Comparison of ENCODE assay signal across 9 mouse cellular contexts in genomic region chr1:37479074-37479473, GRCm38 (mm10). TPM values are rescaled to one million over a fixed set of nuclear protein-coding genes. Genes with fewer than 3 reads are reported as not detected.
A peak's percentile ranks its signal among the peaks of the same experiment; 100 is the strongest.
DNase-seq lines count a peak whose midpoint lies in the region; ATAC-seq and TF ChIP-seq lines count a peak whose summit lies in the region.
"Had no signal": no experiment of that assay in that cellular context is flagged by ENCODE, and none has a peak within 500 bp of the region (broad histone marks: within the 10 kb centered on the region; RNA-seq: fewer than 3 reads in every experiment).

No protein-coding gene starts in this region.

- H3K4me1 ChIP-seq in forebrain, postnatal 0 days (ENCODE audit: insufficient read depth) = no peaks in the 10 kb centered on the region
- no peaks in the 10 kb centered on the region for H3K4me1 ChIP-seq in forebrain, embryonic 11.5 days (replicated peaks; ENCODE audit: control insufficient read depth, insufficient read depth, low read length)
- peaks cover 26% of the 10 kb centered on the region; the same call in 1 of the 2 replicates for H3K4me1 ChIP-seq in spleen, adult 2 months (ENCODE audit: control insufficient read depth, insufficient read depth, insufficient read length)
- H3K4me1 ChIP-seq in liver, embryonic 14.5 days (replicated peaks; ENCODE audit: control insufficient read depth in 2 of 2, insufficient read depth in 2 of 2, low read length in 1 of 2) = peaks cover 35 to 56% of the 10 kb centered on the region in 2 experiments
- 0 out of 2 replicates have a peak, but pooled peaks cover 2% of the 10 kb centered on the region for H3K4me1 ChIP-seq in stomach, postnatal 0 days (replicated peaks; ENCODE audit: control insufficient read depth, insufficient read depth)
- peaks cover 3% of the 10 kb centered on the region; the same call in 1 of the 2 replicates for H3K4me1 ChIP-seq in forebrain, embryonic 16.5 days (replicated peaks; ENCODE audit: control insufficient read depth, insufficient read depth, low read length)

- no peak overlapping the region for H3K4me3 ChIP-seq in forebrain, postnatal 0 days (ENCODE audit: low read depth, low read length)
- H3K4me3 ChIP-seq in forebrain, embryonic 11.5 days (ENCODE audit: low read depth, low read length) = no peak overlapping the region
- no peak overlapping the region for H3K4me3 ChIP-seq in spleen, adult 2 months (ENCODE audit: extremely low read depth, insufficient read depth, insufficient read length)
- peak overlapping the region; percentile 30 to 56 for H3K4me3 ChIP-seq in liver, embryonic 14.5 days (ENCODE audit: insufficient read depth in 1 of 2, low read depth in 2 of 2, low read length in 2 of 2)
- H3K4me3 ChIP-seq in stomach, postnatal 0 days (ENCODE audit: low read depth, low read length) = no peak overlapping the region
- no peak overlapping the region for H3K4me3 ChIP-seq in forebrain, embryonic 16.5 days (replicated peaks; ENCODE audit: low read length)

- H3K27me3 ChIP-seq in forebrain, postnatal 0 days (ENCODE audit: insufficient read depth, low read length) = no peaks in the 10 kb centered on the region
- no peaks in the 10 kb centered on the region for H3K27me3 ChIP-seq in forebrain, embryonic 11.5 days (ENCODE audit: control insufficient read depth, insufficient read depth, low read length)
- H3K27me3 ChIP-seq in spleen, adult 2 months (ENCODE audit: control insufficient read depth, insufficient read depth, low read length) = no peaks in the 10 kb centered on the region
- H3K27me3 ChIP-seq in liver, embryonic 14.5 days (ENCODE audit: control insufficient read depth, insufficient read depth, low read length) = no peaks in the 10 kb centered on the region
- H3K27me3 ChIP-seq in stomach, postnatal 0 days (ENCODE audit: control insufficient read depth, insufficient read depth, low read length) = no peaks in the 10 kb centered on the region
- H3K27me3 ChIP-seq in forebrain, embryonic 16.5 days (replicated peaks; ENCODE audit: control insufficient read depth, insufficient read depth, low read length) = no peaks in the 10 kb centered on the region
- H3K27me3 ChIP-seq: Patski had no signal

- WGBS in forebrain, postnatal 0 days = 70% methylated on average over 9 of the region's 9 CpGs
- 77% methylated on average over 9 of the region's 9 CpGs for WGBS in forebrain, embryonic 11.5 days
- 26% methylated on average over 9 of the region's 9 CpGs for WGBS in spleen, adult 2 months
- WGBS in liver, embryonic 14.5 days (ENCODE audit: insufficient replicate concordance) = 13% methylated on average over 9 of the region's 9 CpGs
- WGBS in stomach, postnatal 0 days = 73% methylated on average over 9 of the region's 9 CpGs
- WGBS in forebrain, embryonic 16.5 days = 72% methylated on average over 9 of the region's 9 CpGs

- no peak for TF ChIP-seq EP300 in liver, embryonic 14.5 days (IDR thresholded peaks at IDR 0.05; ENCODE audit: low read depth)
- no peak for TF ChIP-seq EP300 in stomach, postnatal 0 days (optimal IDR thresholded peaks at IDR 0.05)

- peak; percentile 36; the same call in 1 of the 2 replicates for ATAC-seq in forebrain, postnatal 0 days
- no peak for ATAC-seq in forebrain, embryonic 11.5 days (replicated peaks; ENCODE audit: low FRiP score)
- ATAC-seq in liver, embryonic 14.5 days (ENCODE audit: insufficient read depth) = peak; percentile 69
- ATAC-seq in stomach, postnatal 0 days (ENCODE audit: low FRiP score, low TSS enrichment) = 0 out of 2 replicates have a peak, but pooled peaks have one; percentile 30
- ATAC-seq in forebrain, embryonic 16.5 days = no peak
- ATAC-seq: Patski had no signal

- H3K36me3 ChIP-seq in forebrain, postnatal 0 days (ENCODE audit: insufficient read depth) = no peaks in the 10 kb centered on the region
- no peaks in the 10 kb centered on the region for H3K36me3 ChIP-seq in forebrain, embryonic 11.5 days (ENCODE audit: control insufficient read depth, insufficient read depth, low read length)
- no peaks in the 10 kb centered on the region for H3K36me3 ChIP-seq in spleen, adult 2 months (ENCODE audit: control insufficient read depth, insufficient read depth, low read length)
- no peaks in the 10 kb centered on the region for H3K36me3 ChIP-seq in liver, embryonic 14.5 days (replicated peaks; ENCODE audit: control insufficient read depth, insufficient read depth, low read depth)
- H3K36me3 ChIP-seq in stomach, postnatal 0 days (ENCODE audit: control insufficient read depth, insufficient read depth, low read length) = no peaks in the 10 kb centered on the region
- H3K36me3 ChIP-seq in forebrain, embryonic 16.5 days (ENCODE audit: control insufficient read depth, insufficient read depth) = no peaks in the 10 kb centered on the region

- TF ChIP-seq CTCF in forebrain, postnatal 0 days (IDR thresholded peaks at IDR 0.05; ENCODE audit: low read depth) = peak; percentile 55
- peak; percentile 50; the same call in 1 of the 2 replicates for TF ChIP-seq CTCF in spleen, adult 2 months (IDR thresholded peaks at IDR 0.05; ENCODE audit: extremely low read depth, insufficient read depth, insufficient read length, insufficient replicate concordance)
- TF ChIP-seq CTCF in liver, embryonic 14.5 days (IDR thresholded peaks at IDR 0.05; ENCODE audit: low read depth) = peak; percentile 93
- peak; percentile 69 for TF ChIP-seq CTCF in stomach, postnatal 0 days (IDR thresholded peaks at IDR 0.05; ENCODE audit: low read depth)

- no peak overlapping the region for H3K4me2 ChIP-seq in forebrain, postnatal 0 days (ENCODE audit: low read depth)
- H3K4me2 ChIP-seq in forebrain, embryonic 11.5 days (ENCODE audit: low read depth, low read length, severe bottlenecking) = no peak overlapping the region
- peak overlapping the region; percentile 90 for H3K4me2 ChIP-seq in liver, embryonic 14.5 days (ENCODE audit: low read depth)
- no peak overlapping the region for H3K4me2 ChIP-seq in stomach, postnatal 0 days (replicated peaks; ENCODE audit: low read depth)
- H3K4me2 ChIP-seq in forebrain, embryonic 16.5 days (ENCODE audit: low read length) = no peak overlapping the region

- no peak overlapping the region for H3K9ac ChIP-seq in forebrain, postnatal 0 days
- H3K9ac ChIP-seq in forebrain, embryonic 11.5 days (ENCODE audit: low read length) = no peak overlapping the region
- H3K9ac ChIP-seq in liver, embryonic 14.5 days (replicated peaks) = peak overlapping the region; percentile 74
- H3K9ac ChIP-seq in stomach, postnatal 0 days (ENCODE audit: low read length) = no peak overlapping the region
- H3K9ac ChIP-seq in forebrain, embryonic 16.5 days (replicated peaks; ENCODE audit: low read depth, low read length) = no peak overlapping the region

- no peaks in the 10 kb centered on the region for H3K9me3 ChIP-seq in forebrain, postnatal 0 days (ENCODE audit: low read length)
- no peaks in the 10 kb centered on the region for H3K9me3 ChIP-seq in forebrain, embryonic 11.5 days (ENCODE audit: control insufficient read depth, low read length)
- no peaks in the 10 kb centered on the region for H3K9me3 ChIP-seq in liver, embryonic 14.5 days (ENCODE audit: control insufficient read depth, low read length)
- H3K9me3 ChIP-seq in stomach, postnatal 0 days (ENCODE audit: control insufficient read depth, low read length) = no peaks in the 10 kb centered on the region
- no peaks in the 10 kb centered on the region for H3K9me3 ChIP-seq in forebrain, embryonic 16.5 days (ENCODE audit: control insufficient read depth, low read length)

- no peak for TF ChIP-seq POLR2A in spleen, adult 2 months (IDR thresholded peaks at IDR 0.05; ENCODE audit: low read depth, low read length)

- peak; percentile 14 for DNase-seq in forebrain, postnatal 0 days
- DNase-seq in forebrain, embryonic 11.5 days (ENCODE audit: low spot score) = no peak
- DNase-seq in spleen, adult 2 months (ENCODE audit: low read depth in 1 of 2, low spot score in 2 of 2) = peak in 1 of 2 experiments; percentile 34
- no peak for DNase-seq in spleen, adult 18-20 months
- peak; percentile 65 to 83 (median 68) for DNase-seq in liver, embryonic 14.5 days (ENCODE audit: low read depth in 3 of 3, low spot score in 3 of 3)
- DNase-seq in stomach, postnatal 0 days (ENCODE audit: low spot score) = peak; percentile 49
- DNase-seq in gastrocnemius, postnatal 4 days (ENCODE audit: low spot score in 2 of 2) = no peak

- H3K27ac ChIP-seq in forebrain, postnatal 0 days (ENCODE audit: low read depth, low read length) = no peak overlapping the region
- no peak overlapping the region for H3K27ac ChIP-seq in forebrain, embryonic 11.5 days (ENCODE audit: low read depth, low read length)
- H3K27ac ChIP-seq in spleen, adult 2 months (ENCODE audit: insufficient read depth, low read length) = no peak overlapping the region
- peak overlapping the region; percentile 88 for H3K27ac ChIP-seq in liver, embryonic 14.5 days
- no peak overlapping the region for H3K27ac ChIP-seq in stomach, postnatal 0 days (replicated peaks)
- no peak overlapping the region for H3K27ac ChIP-seq in forebrain, embryonic 16.5 days (ENCODE audit: low read length)

RNA-seq across cellular contexts. Expression of gene Unc50, which starts 49.1 kb away (rescaled TPM):
- total RNA-seq in forebrain, postnatal 0 days (2014; rRNA removed) = 78.3 and 88.8 TPM in 2 replicates
- 125 and 139 TPM in 2 replicates for polyA plus RNA-seq in forebrain, postnatal 0 days (2015; fragmentation: Nextera tagmentation; extraction: Ambion mirVana)
- polyA plus RNA-seq in forebrain, embryonic 11.5 days (2014; fragmentation: Nextera tagmentation; extraction: Ambion mirVana) = 115 and 131 TPM in 2 replicates
- 32.7 and 35.2 TPM in 2 replicates for polyA plus RNA-seq in spleen, adult 2 months (2012; rRNA removed)
- polyA plus RNA-seq in liver, embryonic 14.5 days (2012; rRNA removed) = 37.6 and 42.1 TPM in 2 replicates
- 82.9 and 86.0 TPM in 2 replicates for polyA plus RNA-seq in liver, embryonic 14.5 days (2014; fragmentation: Nextera tagmentation; extraction: Ambion mirVana)
- 131 and 141 TPM in 2 replicates for polyA plus RNA-seq in stomach, postnatal 0 days (2015; fragmentation: Nextera tagmentation; extraction: Ambion mirVana)
- polyA plus RNA-seq in forebrain, embryonic 16.5 days (2015; fragmentation: Nextera tagmentation; extraction: Ambion mirVana) = 121 and 136 TPM in 2 replicates
- total RNA-seq in gastrocnemius, postnatal 4 days (2021) = 10 to 100 TPM; 35.0 to 38.9 TPM

RNA-seq across cellular contexts. Expression of gene Coa5, which starts 49.2 kb away (rescaled TPM):
- 36.2 and 45.3 TPM in 2 replicates for total RNA-seq in forebrain, postnatal 0 days (2014; rRNA removed)
- polyA plus RNA-seq in forebrain, postnatal 0 days (2015; fragmentation: Nextera tagmentation; extraction: Ambion mirVana) = 28.5 and 37.1 TPM in 2 replicates
- polyA plus RNA-seq in forebrain, embryonic 11.5 days (2014; fragmentation: Nextera tagmentation; extraction: Ambion mirVana) = 58.1 and 59.0 TPM in 2 replicates
- polyA plus RNA-seq in spleen, adult 2 months (2012; rRNA removed) = 27.7 and 30.8 TPM in 2 replicates
- polyA plus RNA-seq in liver, embryonic 14.5 days (2012; rRNA removed) = 22.3 and 22.7 TPM in 2 replicates
- 29.5 and 30.2 TPM in 2 replicates for polyA plus RNA-seq in liver, embryonic 14.5 days (2014; fragmentation: Nextera tagmentation; extraction: Ambion mirVana)
- polyA plus RNA-seq in stomach, postnatal 0 days (2015; fragmentation: Nextera tagmentation; extraction: Ambion mirVana) = 24.1 and 25.8 TPM in 2 replicates
- 60.6 and 64.1 TPM in 2 replicates for polyA plus RNA-seq in forebrain, embryonic 16.5 days (2015; fragmentation: Nextera tagmentation; extraction: Ambion mirVana)
- 10 to 100 TPM; 54.4 to 54.5 TPM for total RNA-seq in gastrocnemius, postnatal 4 days (2021)

Comparison
In these comparisons a context has a peak if more than half of its experiments do, and no peak if none do; other contexts are left out.
1. ATAC-seq: peak in forebrain, postnatal 0 days (single experiment), liver, embryonic 14.5 days (single experiment) and stomach, postnatal 0 days (single experiment); none in forebrain, embryonic 11.5 days (single experiment) and forebrain, embryonic 16.5 days (single experiment).
2. DNase-seq: peak in forebrain, postnatal 0 days (single experiment), liver, embryonic 14.5 days (3 of 3) and stomach, postnatal 0 days (single experiment); none in forebrain, embryonic 11.5 days (single experiment), spleen, adult 18-20 months (0 of 2) and gastrocnemius, postnatal 4 days (0 of 2).
3. H3K4me3 ChIP-seq: peak in liver, embryonic 14.5 days (2 of 2); none in forebrain, postnatal 0 days (single experiment), forebrain, embryonic 11.5 days (single experiment), spleen, adult 2 months (single experiment), stomach, postnatal 0 days (single experiment) and forebrain, embryonic 16.5 days (single experiment).
4. Peak in every context shown above with its lines, with median percentiles within 50 percentile points of each other: CTCF ChIP-seq.